Mouse (Mus musculus): ENCODE results near the gene Adam17. TPM values are rescaled to one million over a fixed set of nuclear protein-coding genes. Genes with fewer than 3 reads are reported as not detected.
"Not testable (repeated sequence)": the region's sequence is repeated elsewhere in the genome, so short reads cannot be mapped to it uniquely, and the experiment has no call there.

Adam17 gene
- 10 to 100 TPM; 19.3 to 33.8 TPM for total RNA-seq (2021)
- long read RNA-seq, experiment 1, full-length matches to known transcripts, result 22 of 29 reads
- long read RNA-seq, experiment 1, partial matches to known transcripts, result 4 of 29 reads
- long read RNA-seq, experiment 1, other reads (novel, unspliced or antisense), result 3 of 29 reads
- long read RNA-seq, experiment 2, full-length matches to known transcripts, result 21 of 23 reads
- long read RNA-seq, experiment 2, partial matches to known transcripts, result 0 of 23 reads
- long read RNA-seq, experiment 2, other reads (novel, unspliced or antisense), result 2 of 23 reads

DNA sequence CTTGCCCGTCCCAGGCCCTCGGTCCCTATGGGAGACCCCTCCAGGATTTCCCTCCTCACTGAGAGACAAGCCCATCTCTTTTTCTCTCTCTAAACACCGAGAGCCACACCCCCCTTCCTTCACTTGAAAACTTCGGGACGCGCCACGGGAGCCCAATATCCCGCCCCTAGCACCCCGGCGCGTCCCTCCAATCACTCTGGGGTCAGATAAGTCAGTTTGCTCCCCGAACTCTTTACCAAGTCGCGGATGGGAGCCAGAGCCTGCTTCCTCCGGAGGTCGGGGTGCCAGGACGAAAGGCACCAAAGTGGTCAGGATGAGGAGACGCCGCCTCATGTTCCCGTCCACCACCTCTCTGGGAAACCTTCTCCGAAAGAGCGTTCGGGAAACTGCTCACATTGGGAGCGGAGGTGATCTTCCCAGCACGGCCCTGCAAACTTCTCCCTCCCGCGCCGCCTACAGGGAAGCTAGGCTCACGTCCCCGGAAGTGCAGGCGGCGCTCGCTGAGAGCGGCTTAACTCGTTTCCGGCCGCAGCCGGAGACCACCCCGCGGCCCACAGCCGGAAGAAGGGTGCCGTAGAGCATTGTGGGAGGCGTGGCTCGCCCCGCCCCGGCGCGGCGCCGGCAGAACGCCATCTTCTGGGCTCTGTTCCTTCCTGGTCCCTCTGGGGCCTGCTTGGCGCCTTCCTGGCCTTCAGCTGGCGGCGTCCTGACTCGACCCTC, at the start of gene Adam17:
Gene Adam17, minus strand, starts transcription at position 533 of the 720 bp plus-strand sequence.
- peak within 1 kb of the TSS; percentile 98 for H3K4me3 ChIP-seq
- peak within 1 kb of the TSS; percentile 96 for H3K27ac ChIP-seq
- intact Hi-C loops (cut with DNase I), result loop anchor here (5.0 to 10.0 kb wide), 3 partner anchors 86 to 172 kb away; partner anchors contain the start of genes Cpsf3 and Itgb1bp1
- peak; percentile 98 for DNase-seq
- peak; percentile 76 for TF ChIP-seq CTCF (IDR thresholded peaks at IDR 0.05)

DNA sequence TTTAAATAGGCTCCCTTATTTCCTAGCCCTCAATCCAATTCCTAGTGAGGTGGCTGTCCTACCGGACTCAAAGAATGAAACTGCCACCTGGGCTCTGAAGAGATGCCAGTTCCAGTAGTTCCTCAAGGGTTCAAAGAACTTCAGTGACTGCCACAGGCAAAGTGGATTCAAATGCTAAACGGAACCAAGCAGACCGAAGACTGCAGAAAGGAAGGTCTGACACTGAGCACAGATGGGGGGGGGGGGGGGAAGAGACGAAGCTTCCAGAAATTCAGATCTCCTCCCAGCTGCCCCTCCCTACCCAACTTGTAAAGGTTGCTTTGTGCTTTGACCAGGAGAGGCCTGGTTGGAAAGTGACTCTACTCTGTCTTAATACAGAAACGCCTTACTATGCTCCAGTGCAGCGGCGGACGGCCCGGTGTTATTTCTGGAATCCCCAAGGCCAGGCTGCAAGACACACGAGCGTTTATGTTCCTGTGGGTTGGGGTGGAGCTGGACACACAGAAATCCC, 45.2 kb upstream of the Adam17 start:
- H3K27ac ChIP-seq, result peak overlapping the region; percentile 98
- no peak for TF ChIP-seq CTCF (IDR thresholded peaks at IDR 0.05)
- peak overlapping the region; percentile 91 for H3K4me3 ChIP-seq
- intact Hi-C loops (cut with DNase I), result loop anchor here (5.0 kb wide), 1 partner anchor 54 kb away; no protein-coding TSS in a partner anchor
- no peak for DNase-seq

- H3K4me3 ChIP-seq, result peak overlapping the region; percentile 91
- no peak for DNase-seq
- TF ChIP-seq CTCF (IDR thresholded peaks at IDR 0.05), result no peak
- peak overlapping the region; percentile 98 for H3K27ac ChIP-seq
- intact Hi-C loops (cut with DNase I), result loop anchor here (5.0 kb wide), 1 partner anchor 54 kb away; no protein-coding TSS in a partner anchor
Measured at GRCm38 (mm10) chr12:21418083-21418482, 44.7 kb upstream of the Adam17 start.

DNA sequence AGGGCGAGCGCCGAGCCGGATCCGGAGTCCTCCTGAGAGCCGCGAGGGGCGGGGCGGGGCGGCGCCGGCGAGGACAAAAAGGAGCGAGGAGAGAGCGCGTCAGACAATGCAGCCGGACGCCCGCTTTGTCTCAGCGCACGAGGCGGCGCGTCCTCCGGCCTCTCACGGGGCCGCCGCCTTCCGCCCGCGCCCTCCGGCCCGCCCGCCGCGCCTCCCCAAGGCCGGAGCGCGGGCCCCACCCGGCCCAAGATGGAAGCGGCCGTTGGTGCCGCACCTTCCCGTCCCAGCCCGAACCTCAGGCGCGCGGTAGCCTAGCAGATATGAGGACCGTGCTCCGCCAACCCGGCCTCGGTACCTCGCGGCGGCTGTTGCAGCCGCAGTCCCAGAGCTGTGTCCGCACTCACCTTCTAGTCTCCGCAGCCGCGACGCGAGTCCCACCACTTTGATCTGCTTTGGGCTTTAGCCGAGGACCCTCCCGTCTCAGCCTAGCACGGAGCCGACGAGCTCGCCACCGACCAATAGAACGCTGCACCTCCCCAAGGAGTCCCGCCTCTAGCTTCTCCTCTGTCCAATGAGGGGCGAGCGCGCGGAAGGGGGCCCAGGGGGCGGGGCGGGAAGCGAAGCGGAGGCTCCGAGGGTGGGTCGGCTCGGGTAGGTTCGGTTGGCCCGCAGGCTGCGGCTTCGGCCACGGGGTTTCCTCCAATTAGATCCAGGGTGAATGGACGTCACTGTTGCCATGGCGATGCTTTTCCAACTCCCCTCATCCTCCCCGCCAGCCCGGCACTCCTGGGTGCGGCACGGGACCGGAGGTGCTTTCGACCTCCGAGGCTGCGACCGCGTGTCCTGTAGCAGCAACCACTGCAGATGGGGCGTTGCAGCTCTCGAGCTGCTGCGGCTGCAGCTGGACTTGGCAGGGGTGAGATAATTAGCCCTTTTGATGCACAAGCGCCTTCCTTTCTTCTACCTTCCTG, 44.0 kb upstream of the Adam17 start, which contains the start of gene Ywhaq:
Gene Ywhaq, minus strand, starts transcription at position 538 of the 971 bp plus-strand sequence.
- no peak for TF ChIP-seq CTCF (IDR thresholded peaks at IDR 0.05)
- DNase-seq, result peak; percentile 97
- H3K27ac ChIP-seq, result peak within 1 kb of the TSS; percentile 98
- intact Hi-C loops (cut with DNase I), result loop anchor here (5.0 kb wide), 1 partner anchor 55 kb away; no protein-coding TSS in a partner anchor
- peak within 1 kb of the TSS; percentile 91 for H3K4me3 ChIP-seq

DNA sequence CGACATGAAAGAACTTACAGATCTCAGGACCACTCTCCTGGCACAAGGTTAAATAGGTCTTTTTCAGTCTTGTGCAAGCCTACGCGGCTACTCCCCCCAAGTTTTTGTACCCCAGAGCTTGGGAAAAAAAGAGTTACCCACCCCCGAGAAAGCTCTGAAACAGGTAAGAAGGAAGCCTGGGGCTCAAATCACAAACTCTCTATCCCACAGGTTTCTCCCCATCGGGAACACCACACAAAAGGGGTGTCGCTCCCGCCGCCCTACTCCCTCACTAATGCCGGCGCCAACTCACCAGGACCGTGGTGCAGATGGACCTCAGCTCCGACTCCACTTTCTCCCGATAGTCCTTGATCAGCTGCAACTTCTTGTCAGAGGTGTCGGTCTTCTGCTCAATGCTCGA, 43.1 kb upstream of the Adam17 start:
- H3K4me3 ChIP-seq, result peak overlapping the region; percentile 91
- intact Hi-C loops (cut with DNase I), result loop anchor here (5.0 kb wide), 1 partner anchor 56 kb away; no protein-coding TSS in a partner anchor
- DNase-seq, result peak; percentile 26
- no peak for TF ChIP-seq CTCF (IDR thresholded peaks at IDR 0.05)
- H3K27ac ChIP-seq, result peak overlapping the region; percentile 82

GRCm38 (mm10) chr12:21410620-21411019, 37.2 kb upstream of the Adam17 start:
- DNase-seq, result no peak
- Histone ChIP-seq H3K4me3 (no peak overlapping the region), H3K27ac (no peak overlapping the region)
- intact Hi-C loops (cut with DNase I), result no loop called here
- TF ChIP-seq CTCF (IDR thresholded peaks at IDR 0.05), result no peak

- no peak for TF ChIP-seq CTCF (IDR thresholded peaks at IDR 0.05)
- intact Hi-C loops (cut with DNase I), result no loop called here
Measured at GRCm38 (mm10) chr12:21409651-21410050, 36.2 kb upstream of the Adam17 start.

GRCm38 (mm10) chr12:21408789-21409367, 35.4 kb upstream of the Adam17 start:
- intact Hi-C loops (cut with DNase I), result no loop called here
- TF ChIP-seq CTCF (IDR thresholded peaks at IDR 0.05), result no peak
- no peak overlapping the region for H3K4me3 ChIP-seq
- no peak overlapping the region for H3K27ac ChIP-seq
- no peak for DNase-seq

More at GRCm38 (mm10) chr12:21409651-21410050, 36.2 kb upstream of the Adam17 start:
- DNase-seq, result no peak
- H3K27ac ChIP-seq, result no peak overlapping the region
- no peak overlapping the region for H3K4me3 ChIP-seq

DNA sequence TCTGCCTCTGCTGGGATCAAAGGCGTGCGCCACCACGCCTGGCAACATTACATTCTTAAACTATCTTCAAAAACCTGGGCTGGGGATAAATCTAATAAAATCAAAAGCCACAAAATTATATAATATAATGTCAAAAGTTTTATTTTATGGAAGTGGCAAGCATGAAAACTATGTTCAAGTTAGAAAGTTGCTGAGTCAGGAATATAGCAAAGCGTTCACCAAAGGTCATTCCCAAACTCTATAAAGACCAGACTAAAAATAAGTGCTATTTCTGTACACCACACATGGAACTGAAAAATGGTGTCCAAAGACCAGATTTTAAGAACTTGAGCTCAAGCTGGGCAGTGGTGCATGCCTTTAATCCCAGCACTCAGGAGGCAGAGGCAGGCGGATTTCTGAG, 29.3 kb upstream of the Adam17 start:
- Histone ChIP-seq H3K4me3 (no peak overlapping the region), H3K27ac (no peak overlapping the region)
- TF ChIP-seq CTCF (IDR thresholded peaks at IDR 0.05), result no peak
- intact Hi-C loops (cut with DNase I), result no loop called here
- no peak for DNase-seq

DNA sequence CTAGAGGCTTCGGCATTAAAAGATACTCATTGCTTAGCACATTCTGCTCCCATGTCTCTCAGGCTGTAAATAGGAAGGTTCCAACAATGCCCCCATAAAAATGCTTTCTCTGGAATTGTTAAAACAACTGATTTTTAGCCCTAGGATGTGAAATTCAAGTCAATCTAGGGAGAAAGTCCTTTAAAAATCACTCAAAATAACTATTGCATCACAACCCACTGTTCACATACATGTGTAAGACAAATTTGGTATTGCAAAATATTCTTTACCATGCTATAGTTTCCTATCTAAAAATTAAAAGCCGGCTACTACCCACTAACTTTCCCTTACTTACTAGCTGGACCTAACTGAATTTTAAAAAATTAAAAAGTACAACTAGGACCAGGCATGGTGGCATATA, 12.8 kb upstream of the Adam17 start:
- DNase-seq, result no peak
- no peak for TF ChIP-seq CTCF (IDR thresholded peaks at IDR 0.05)
- intact Hi-C loops (cut with DNase I), result no loop called here
- Histone ChIP-seq H3K27ac (no peak overlapping the region), H3K4me3 (no peak overlapping the region)

- H3K27ac ChIP-seq, DNase-seq, H3K4me3 ChIP-seq: not testable (repeated sequence)
- intact Hi-C loops (cut with DNase I), result loop anchor here (10.0 kb wide), 2 partner anchors 96 to 166 kb away; no protein-coding TSS in a partner anchor
Measured at GRCm38 (mm10) chr12:21378765-21379346, 5.4 kb upstream of the Adam17 start.

Measured in gastrocnemius, adult 2 months (tissue).